Mouse (Mus musculus): ENCODE data around the gene Slx4ip. TPM values are rescaled to one million over a fixed set of nuclear protein-coding genes. Genes with fewer than 3 reads are reported as not detected.
A peak's percentile ranks its signal among the peaks of the same experiment; 100 is the strongest.

Gene Slx4ip
- polyA plus RNA-seq, 1 experiment, result 0.58 TPM

- H3K36me3 ChIP-seq (ENCODE audit: control insufficient read depth, insufficient read depth, low read length), result no peaks in the 10 kb centered on the region
- no peaks in the 10 kb centered on the region for H3K27me3 ChIP-seq (replicated peaks; ENCODE audit: control insufficient read depth, insufficient read depth, low read length)
- 98% methylated on average over 1 of the region's 1 CpGs for WGBS
- TF ChIP-seq CTCF (conservative IDR thresholded peaks at IDR 0.05; ENCODE audit: insufficient read depth, insufficient read length, low read depth, low read length) (no peak), POLR2A (IDR thresholded peaks at IDR 0.05; ENCODE audit: low read depth, low read length) (no peak)
- H3K27ac ChIP-seq (ENCODE audit: insufficient read depth, low read depth, low read length), result no peak overlapping the region
- no peak overlapping the region for H3K4me3 ChIP-seq (ENCODE audit: insufficient read depth, low read depth, low read length)
- DNase-seq, result no peak
- no peaks in the 10 kb centered on the region for H3K4me1 ChIP-seq (ENCODE audit: control insufficient read depth, insufficient read depth, low read length)
These were observed 172.8 kb downstream of the Slx4ip start for GRCm38 (mm10) chr2:137063829-137064228.

GRCm38 (mm10) chr2:137064513-137064912, 173.5 kb downstream of the Slx4ip start:
- H3K27me3 ChIP-seq (replicated peaks; ENCODE audit: control insufficient read depth, insufficient read depth, low read length), result no peaks in the 10 kb centered on the region
- no peak for TF ChIP-seq POLR2A (IDR thresholded peaks at IDR 0.05; ENCODE audit: low read depth, low read length)
- TF ChIP-seq CTCF (conservative IDR thresholded peaks at IDR 0.05; ENCODE audit: insufficient read depth, insufficient read length, low read depth, low read length), result no peak
- 84% methylated on average over 3 of the region's 3 CpGs for WGBS
- H3K4me3 ChIP-seq (ENCODE audit: insufficient read depth, low read depth, low read length), result no peak overlapping the region
- H3K4me1 ChIP-seq (ENCODE audit: control insufficient read depth, insufficient read depth, low read length), result no peaks in the 10 kb centered on the region
- no peak overlapping the region for H3K27ac ChIP-seq (ENCODE audit: insufficient read depth, low read depth, low read length)
- no peak for DNase-seq
- no peaks in the 10 kb centered on the region for H3K36me3 ChIP-seq (ENCODE audit: control insufficient read depth, insufficient read depth, low read length)

- 73% methylated on average over 10 of the region's 10 CpGs for WGBS
- DNase-seq, result no peak
- Histone ChIP-seq H3K27ac (ENCODE audit: insufficient read depth, low read depth, low read length) (no peak overlapping the region), H3K27me3 (replicated peaks; ENCODE audit: control insufficient read depth, insufficient read depth, low read length) (no peaks in the 10 kb centered on the region), H3K4me1 (ENCODE audit: control insufficient read depth, insufficient read depth, low read length) (no peaks in the 10 kb centered on the region), H3K36me3 (ENCODE audit: control insufficient read depth, insufficient read depth, low read length) (no peaks in the 10 kb centered on the region), H3K4me3 (ENCODE audit: insufficient read depth, low read depth, low read length) (no peak overlapping the region)
- no peak for TF ChIP-seq POLR2A (IDR thresholded peaks at IDR 0.05; ENCODE audit: low read depth, low read length)
- TF ChIP-seq CTCF (conservative IDR thresholded peaks at IDR 0.05; ENCODE audit: insufficient read depth, insufficient read length, low read depth, low read length), result no peak
These were observed 176.6 kb downstream of the Slx4ip start for GRCm38 (mm10) chr2:137067479-137068110.

DNA sequence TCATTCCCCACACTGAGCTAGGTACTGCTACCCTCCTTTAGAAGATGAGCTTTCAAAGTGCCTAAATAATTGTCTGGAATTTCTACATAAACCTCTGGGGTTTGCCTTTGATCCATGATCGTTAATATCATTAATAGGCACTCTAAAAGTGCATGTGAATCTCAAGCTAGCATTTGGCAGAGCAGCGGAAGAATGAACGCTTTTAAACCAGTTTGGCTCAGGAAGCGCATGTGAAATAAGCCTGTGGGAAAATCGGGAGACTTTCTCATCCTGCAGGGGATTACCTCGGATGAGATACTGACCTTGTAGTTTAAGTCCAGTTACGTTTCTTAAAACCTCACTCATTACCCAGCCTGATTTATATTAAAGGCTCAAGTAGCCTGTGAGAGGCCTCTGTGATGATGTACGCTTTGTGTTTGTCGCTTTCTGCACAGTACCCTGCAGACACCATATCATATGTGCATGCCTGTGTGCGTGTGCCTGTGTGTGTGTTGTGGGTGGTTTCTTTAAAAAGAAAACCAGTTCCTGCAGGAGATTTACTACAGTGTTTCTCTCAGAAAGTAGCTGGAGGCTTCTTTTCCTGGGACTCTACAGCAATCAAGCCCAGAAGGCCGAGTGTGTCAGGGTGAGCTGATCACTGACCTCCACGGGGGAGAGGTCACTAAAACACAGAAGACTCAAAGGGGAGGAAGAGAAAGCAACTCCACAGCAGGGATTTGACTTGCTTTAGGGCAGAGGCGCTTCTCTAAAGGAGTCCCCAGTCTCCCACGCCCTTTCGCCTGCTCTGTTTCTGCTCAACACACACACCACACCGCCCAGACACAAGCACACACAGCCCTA, 182.7 kb downstream of the Slx4ip start:
- no peak for DNase-seq
- no peak for TF ChIP-seq POLR2A (IDR thresholded peaks at IDR 0.05; ENCODE audit: low read depth, low read length)
- TF ChIP-seq CTCF (conservative IDR thresholded peaks at IDR 0.05; ENCODE audit: insufficient read depth, insufficient read length, low read depth, low read length), result no peak
- Histone ChIP-seq H3K4me3 (ENCODE audit: insufficient read depth, low read depth, low read length) (no peak overlapping the region), H3K27ac (ENCODE audit: insufficient read depth, low read depth, low read length) (no peak overlapping the region), H3K27me3 (replicated peaks; ENCODE audit: control insufficient read depth, insufficient read depth, low read length) (no peaks in the 10 kb centered on the region), H3K4me1 (ENCODE audit: control insufficient read depth, insufficient read depth, low read length) (no peaks in the 10 kb centered on the region), H3K36me3 (ENCODE audit: control insufficient read depth, insufficient read depth, low read length) (no peaks in the 10 kb centered on the region)
- 62% methylated on average over 16 of the region's 16 CpGs for WGBS

DNA sequence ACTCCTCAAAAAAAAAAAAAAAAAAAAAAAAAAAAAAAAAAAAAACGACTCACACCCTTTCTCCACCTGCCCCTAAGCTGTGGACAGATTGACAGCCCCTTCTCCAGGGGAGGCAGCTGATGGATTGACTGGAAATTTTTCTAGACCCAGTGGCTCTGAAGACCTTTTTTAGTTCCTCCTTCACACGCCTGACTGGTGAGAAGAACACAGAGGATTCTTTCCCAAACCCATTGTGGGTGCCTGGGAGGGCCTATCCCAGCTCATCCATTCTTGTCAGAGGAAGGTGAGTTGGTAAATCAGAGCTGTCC, 183.2 kb downstream of the Slx4ip start:
- WGBS, result 47% methylated on average over 2 of the region's 2 CpGs

DNA sequence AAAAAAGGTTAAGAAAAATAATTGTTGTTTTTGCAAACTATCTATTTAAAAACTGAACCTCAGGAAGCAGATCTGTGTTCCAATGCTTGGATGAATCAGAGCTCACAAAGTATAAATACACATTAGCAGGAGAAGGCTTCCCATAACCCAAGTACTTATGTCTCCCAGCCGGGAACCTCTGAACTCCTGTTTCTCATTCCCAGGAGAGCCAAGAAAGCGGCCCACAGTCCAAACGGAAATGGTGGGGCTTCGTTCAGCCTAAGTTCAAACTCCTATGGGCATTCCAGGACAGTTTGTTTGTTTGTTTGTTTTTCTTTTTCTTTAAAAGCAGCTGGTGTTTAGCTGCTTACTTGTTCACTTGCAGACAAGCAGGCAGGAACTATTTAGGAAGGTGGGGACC, 187.8 kb downstream of the Slx4ip start:
- no peak for TF ChIP-seq POLR2A (IDR thresholded peaks at IDR 0.05; ENCODE audit: low read depth, low read length)
- TF ChIP-seq CTCF (conservative IDR thresholded peaks at IDR 0.05; ENCODE audit: insufficient read depth, insufficient read length, low read depth, low read length), result no peak
- H3K4me1 ChIP-seq (ENCODE audit: control insufficient read depth, insufficient read depth, low read length), result peaks cover 8% of the 10 kb centered on the region; the same call in 1 of the 2 replicates
- H3K4me3 ChIP-seq (ENCODE audit: insufficient read depth, low read depth, low read length), result no peak overlapping the region
- H3K27me3 ChIP-seq (replicated peaks; ENCODE audit: control insufficient read depth, insufficient read depth, low read length), result no peaks in the 10 kb centered on the region
- DNase-seq, result peak; percentile 28
- no peak overlapping the region for H3K27ac ChIP-seq (ENCODE audit: insufficient read depth, low read depth, low read length)
- H3K36me3 ChIP-seq (ENCODE audit: control insufficient read depth, insufficient read depth, low read length), result no peaks in the 10 kb centered on the region
- WGBS, result 59% methylated on average over 4 of the region's 4 CpGs

More for the DNA sequence above, 183.2 kb downstream of the Slx4ip start:
- no peak for DNase-seq
- H3K4me1 ChIP-seq (ENCODE audit: control insufficient read depth, insufficient read depth, low read length), result no peaks in the 10 kb centered on the region
- TF ChIP-seq CTCF (conservative IDR thresholded peaks at IDR 0.05; ENCODE audit: insufficient read depth, insufficient read length, low read depth, low read length) (no peak), POLR2A (IDR thresholded peaks at IDR 0.05; ENCODE audit: low read depth, low read length) (no peak)
- H3K27me3 ChIP-seq (replicated peaks; ENCODE audit: control insufficient read depth, insufficient read depth, low read length), result no peaks in the 10 kb centered on the region
- no peak overlapping the region for H3K4me3 ChIP-seq (ENCODE audit: insufficient read depth, low read depth, low read length)
- no peak overlapping the region for H3K27ac ChIP-seq (ENCODE audit: insufficient read depth, low read depth, low read length)
- H3K36me3 ChIP-seq (ENCODE audit: control insufficient read depth, insufficient read depth, low read length), result no peaks in the 10 kb centered on the region

- H3K27ac ChIP-seq (ENCODE audit: insufficient read depth, low read depth, low read length), result no peak overlapping the region
- peaks cover 8% of the 10 kb centered on the region; the same call in 1 of the 2 replicates for H3K4me1 ChIP-seq (ENCODE audit: control insufficient read depth, insufficient read depth, low read length)
- DNase-seq, result peak; percentile 62
- WGBS, result 17% methylated on average over 10 of the region's 10 CpGs
- no peak for TF ChIP-seq POLR2A (IDR thresholded peaks at IDR 0.05; ENCODE audit: low read depth, low read length)
- TF ChIP-seq CTCF (conservative IDR thresholded peaks at IDR 0.05; ENCODE audit: insufficient read depth, insufficient read length, low read depth, low read length), result no peak
- no peak overlapping the region for H3K4me3 ChIP-seq (ENCODE audit: insufficient read depth, low read depth, low read length)
- H3K36me3 ChIP-seq (ENCODE audit: control insufficient read depth, insufficient read depth, low read length), result no peaks in the 10 kb centered on the region
- H3K27me3 ChIP-seq (replicated peaks; ENCODE audit: control insufficient read depth, insufficient read depth, low read length), result no peaks in the 10 kb centered on the region
These were observed 188.8 kb downstream of the Slx4ip start for GRCm38 (mm10) chr2:137079721-137080320.

Data from kidney, adult 2 months (tissue).